Mouse (Mus musculus) bone marrow, adult 2 months (tissue): ENCODE data around the gene Bckdhb.

ENCODE experiments used
- CTCF ChIP-seq: fragments of 200-500 bp; IDR thresholded peaks from 2 replicates; pipeline ENCODE4 v1.5.1; 2011; ENCODE audit warnings: low read length, control low read depth; ENCODE audit not compliant: control insufficient read depth, insufficient read depth
- POLR2A ChIP-seq: fragments of 200-500 bp; IDR thresholded peaks from 2 replicates; pipeline ENCODE4 v1.6.1; 2011; ENCODE audit warnings: low read depth, mild to moderate bottlenecking, control low read depth, low read length, borderline replicate concordance; ENCODE audit not compliant: control insufficient read depth

DNA sequence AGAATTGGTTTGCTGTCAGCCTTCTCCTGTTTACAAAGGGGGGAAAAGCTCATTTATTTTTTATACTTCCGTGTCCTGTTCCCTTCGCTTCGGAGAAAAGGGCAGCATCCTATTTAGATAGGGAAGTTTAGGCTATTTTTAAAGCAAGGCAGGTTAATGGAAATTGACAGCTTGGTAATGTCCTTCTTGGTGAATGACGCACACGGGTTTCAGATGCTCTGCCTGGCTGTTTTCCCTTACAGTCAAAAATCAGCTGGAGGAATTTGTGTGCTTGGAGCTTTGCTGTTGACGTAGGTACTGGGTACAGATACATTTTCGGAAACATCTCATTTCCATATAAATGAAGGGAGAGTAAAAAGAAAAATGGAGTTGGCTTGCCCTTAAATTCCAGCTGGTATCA, 44.4 kb downstream of the Bckdhb start:
- TF ChIP-seq POLR2A (no peak), CTCF (no peak)
